Mouse (Mus musculus): ENCODE measurements around the gene Wdr46. TPM values are rescaled to one million over a fixed set of nuclear protein-coding genes. Genes with fewer than 3 reads are reported as not detected.

Wdr46 gene
- polyA plus RNA-seq, 1 experiment from 2014 or later, result 26.8 TPM

DNA sequence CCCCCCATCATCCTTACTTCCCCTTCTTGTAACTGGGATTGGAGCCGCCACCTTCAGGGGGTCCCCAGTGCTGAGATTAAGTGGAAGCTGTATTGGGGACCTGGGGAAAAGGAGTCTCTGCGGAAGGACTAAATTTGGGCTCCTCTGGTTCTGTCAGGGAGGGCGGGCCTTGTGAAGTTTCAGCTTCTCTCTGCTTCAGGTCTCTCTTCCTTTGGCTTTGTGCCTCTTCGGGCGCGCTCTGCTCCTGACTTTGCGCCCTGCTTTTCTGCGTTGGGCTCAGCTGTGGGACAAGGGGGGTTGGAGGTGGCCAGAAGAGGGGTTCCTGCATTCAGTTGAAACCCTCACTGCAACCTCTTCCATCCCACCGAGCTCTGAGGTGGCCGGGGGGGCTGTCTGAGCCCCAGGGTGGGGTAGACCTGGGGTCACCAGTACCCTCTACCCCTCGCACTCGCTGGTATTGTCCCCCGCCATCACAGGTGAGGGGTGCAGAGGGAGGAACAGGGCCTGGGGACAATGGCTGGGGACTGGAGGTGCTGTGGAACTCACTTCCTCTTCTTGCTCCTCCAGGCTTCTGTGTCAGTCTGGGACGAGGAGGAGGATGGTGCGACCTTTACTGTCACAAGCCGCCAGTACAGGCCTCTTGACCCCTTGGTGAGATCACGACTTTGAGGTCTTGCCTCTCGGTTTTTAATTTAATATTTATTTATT, 9.1 kb upstream of the Wdr46 start:
- H3K27ac ChIP-seq (ENCODE audit: low read depth, low read length), result no peak overlapping the region
- WGBS, result 35% methylated on average over 18 of the region's 18 CpGs
- no peak for ATAC-seq (ENCODE audit: low FRiP score)
- peak overlapping the region; percentile 90 for H3K4me2 ChIP-seq (replicated peaks; ENCODE audit: low read depth, low read length)
- H3K9ac ChIP-seq (ENCODE audit: low read depth, low read length), result peak overlapping the region; percentile 82
- H3K4me3 ChIP-seq (ENCODE audit: low read depth, low read length), result peak overlapping the region; percentile 76
- H3K9me3 ChIP-seq (ENCODE audit: control insufficient read depth, low read length), result no peaks in the 10 kb centered on the region
- 0 out of 2 replicates have a peak, but pooled peaks cover 6% of the 10 kb centered on the region for H3K36me3 ChIP-seq (ENCODE audit: control insufficient read depth, insufficient read depth, low read length)
- no peak for DNase-seq (ENCODE audit: low spot score)
- H3K4me1 ChIP-seq (replicated peaks; ENCODE audit: control insufficient read depth, insufficient read depth, low read length), result no peaks in the 10 kb centered on the region
- H3K27me3 ChIP-seq (ENCODE audit: control insufficient read depth, insufficient read depth, low read length), result no peaks in the 10 kb centered on the region

DNA sequence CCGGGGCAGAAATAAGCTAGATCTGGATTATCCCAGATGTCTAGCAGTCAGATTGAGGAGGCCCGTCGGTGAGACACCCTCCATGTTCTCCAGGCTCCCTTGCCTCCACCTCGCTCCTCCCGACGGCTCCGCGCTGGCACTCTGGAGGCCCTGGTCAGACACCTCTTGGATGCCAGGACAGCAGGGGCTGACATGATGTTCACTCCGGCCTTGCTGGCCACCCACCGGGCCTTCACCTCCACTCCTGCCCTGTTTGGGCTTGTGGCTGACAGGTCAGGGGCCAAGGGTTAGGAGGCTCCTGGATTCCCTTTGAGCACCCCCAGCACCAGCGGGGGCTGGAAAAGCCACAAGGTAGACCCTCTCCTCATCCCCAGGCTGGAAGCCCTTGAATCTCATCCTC, 8.5 kb upstream of the Wdr46 start:
- ATAC-seq (ENCODE audit: low FRiP score) (no peak), DNase-seq (ENCODE audit: low spot score) (no peak)
- no peaks in the 10 kb centered on the region for H3K4me1 ChIP-seq (replicated peaks; ENCODE audit: control insufficient read depth, insufficient read depth, low read length)
- no peaks in the 10 kb centered on the region for H3K9me3 ChIP-seq (ENCODE audit: control insufficient read depth, low read length)
- 0 out of 2 replicates have a peak, but pooled peaks cover 6% of the 10 kb centered on the region for H3K36me3 ChIP-seq (ENCODE audit: control insufficient read depth, insufficient read depth, low read length)
- H3K4me3 ChIP-seq (ENCODE audit: low read depth, low read length), result no peak overlapping the region
- H3K27ac ChIP-seq (ENCODE audit: low read depth, low read length), result no peak overlapping the region
- no peaks in the 10 kb centered on the region for H3K27me3 ChIP-seq (ENCODE audit: control insufficient read depth, insufficient read depth, low read length)
- 92% methylated on average over 11 of the region's 11 CpGs for WGBS
- no peak overlapping the region for H3K4me2 ChIP-seq (replicated peaks; ENCODE audit: low read depth, low read length)
- H3K9ac ChIP-seq (ENCODE audit: low read depth, low read length), result no peak overlapping the region

DNA sequence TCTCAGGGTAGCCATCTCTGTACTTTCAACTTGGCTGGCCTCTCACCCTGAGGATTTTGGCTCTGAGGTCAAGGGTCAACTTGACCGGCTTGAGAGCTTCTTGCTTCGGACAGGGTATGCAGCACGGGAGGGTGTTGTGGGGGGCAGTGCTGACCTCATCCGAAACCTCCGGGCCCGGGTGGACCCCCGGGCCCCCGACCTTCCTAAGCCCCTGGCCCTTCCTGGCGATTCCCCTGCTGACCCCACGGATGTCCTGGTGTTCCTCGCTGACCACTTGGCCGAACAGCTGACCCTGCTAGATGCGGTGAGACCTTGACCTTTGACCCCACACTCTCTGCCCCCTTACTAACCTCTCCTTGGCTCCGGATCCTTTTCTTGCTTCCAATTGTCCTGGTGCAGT, 8.0 kb upstream of the Wdr46 start:
- H3K9ac ChIP-seq (ENCODE audit: low read depth, low read length), result no peak overlapping the region
- H3K4me2 ChIP-seq (replicated peaks; ENCODE audit: low read depth, low read length), result no peak overlapping the region
- no peaks in the 10 kb centered on the region for H3K9me3 ChIP-seq (ENCODE audit: control insufficient read depth, low read length)
- no peak overlapping the region for H3K4me3 ChIP-seq (ENCODE audit: low read depth, low read length)
- no peaks in the 10 kb centered on the region for H3K27me3 ChIP-seq (ENCODE audit: control insufficient read depth, insufficient read depth, low read length)
- WGBS, result 85% methylated on average over 14 of the region's 14 CpGs
- DNase-seq (ENCODE audit: low spot score), result no peak
- no peak for ATAC-seq (ENCODE audit: low FRiP score)
- H3K4me1 ChIP-seq (replicated peaks; ENCODE audit: control insufficient read depth, insufficient read depth, low read length), result no peaks in the 10 kb centered on the region
- H3K36me3 ChIP-seq (ENCODE audit: control insufficient read depth, insufficient read depth, low read length), result 0 out of 2 replicates have a peak, but pooled peaks cover 9% of the 10 kb centered on the region
- no peak overlapping the region for H3K27ac ChIP-seq (ENCODE audit: low read depth, low read length)

- WGBS, result 94% methylated on average over 15 of the region's 15 CpGs
- 0 out of 2 replicates have a peak, but pooled peaks cover 9% of the 10 kb centered on the region for H3K36me3 ChIP-seq (ENCODE audit: control insufficient read depth, insufficient read depth, low read length)
Measured at GRCm38 (mm10) chr17:33932970-33933369, 7.5 kb upstream of the Wdr46 start.

GRCm38 (mm10) chr17:33935422-33936055, 4.9 kb upstream of the Wdr46 start:
- Histone ChIP-seq H3K36me3 (ENCODE audit: control insufficient read depth, insufficient read depth, low read length) (0 out of 2 replicates have a peak, but pooled peaks cover 9% of the 10 kb centered on the region), H3K27ac (ENCODE audit: low read depth, low read length) (no peak overlapping the region), H3K9ac (ENCODE audit: low read depth, low read length) (no peak overlapping the region), H3K4me2 (replicated peaks; ENCODE audit: low read depth, low read length) (no peak overlapping the region), H3K4me3 (ENCODE audit: low read depth, low read length) (no peak overlapping the region), H3K9me3 (ENCODE audit: control insufficient read depth, low read length) (no peaks in the 10 kb centered on the region), H3K27me3 (ENCODE audit: control insufficient read depth, insufficient read depth, low read length) (no peaks in the 10 kb centered on the region), H3K4me1 (replicated peaks; ENCODE audit: control insufficient read depth, insufficient read depth, low read length) (peaks cover 8% of the 10 kb centered on the region)
- WGBS, result 86% methylated on average over 21 of the region's 21 CpGs
- no peak for ATAC-seq (ENCODE audit: low FRiP score)
- DNase-seq (ENCODE audit: low spot score), result no peak

More at GRCm38 (mm10) chr17:33932970-33933369, 7.5 kb upstream of the Wdr46 start:
- no peaks in the 10 kb centered on the region for H3K9me3 ChIP-seq (ENCODE audit: control insufficient read depth, low read length)
- no peak overlapping the region for H3K9ac ChIP-seq (ENCODE audit: low read depth, low read length)
- H3K4me3 ChIP-seq (ENCODE audit: low read depth, low read length), result no peak overlapping the region
- H3K4me2 ChIP-seq (replicated peaks; ENCODE audit: low read depth, low read length), result no peak overlapping the region
- DNase-seq (ENCODE audit: low spot score) (no peak), ATAC-seq (ENCODE audit: low FRiP score) (no peak)
- no peaks in the 10 kb centered on the region for H3K27me3 ChIP-seq (ENCODE audit: control insufficient read depth, insufficient read depth, low read length)
- no peaks in the 10 kb centered on the region for H3K4me1 ChIP-seq (replicated peaks; ENCODE audit: control insufficient read depth, insufficient read depth, low read length)
- H3K27ac ChIP-seq (ENCODE audit: low read depth, low read length), result no peak overlapping the region

DNA sequence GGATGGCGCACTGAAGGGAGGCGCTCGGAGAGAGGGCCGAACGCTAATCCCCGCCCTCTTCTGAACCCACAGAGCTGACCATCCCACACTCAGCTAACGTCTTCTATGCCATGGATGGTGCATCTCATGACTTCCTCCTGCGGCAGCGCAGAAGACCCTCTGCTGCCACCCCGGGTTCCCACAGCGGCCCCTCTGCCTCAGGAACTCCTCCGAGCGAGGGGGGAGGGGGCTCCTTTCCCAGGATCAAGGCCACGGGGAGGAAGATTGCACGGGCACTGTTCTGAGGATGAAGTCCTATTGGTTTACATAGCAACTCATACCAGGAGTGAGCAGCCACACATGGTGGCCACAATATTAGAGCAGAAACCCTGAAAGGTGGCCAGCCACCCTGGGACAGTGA, 3.5 kb upstream of the Wdr46 start:
- ATAC-seq (ENCODE audit: low FRiP score), result no peak
- H3K4me1 ChIP-seq (replicated peaks; ENCODE audit: control insufficient read depth, insufficient read depth, low read length), result peaks cover 13% of the 10 kb centered on the region
- no peak overlapping the region for H3K27ac ChIP-seq (ENCODE audit: low read depth, low read length)
- 0 out of 2 replicates have a peak, but pooled peaks cover 9% of the 10 kb centered on the region for H3K36me3 ChIP-seq (ENCODE audit: control insufficient read depth, insufficient read depth, low read length)
- no peak for DNase-seq (ENCODE audit: low spot score)
- no peak overlapping the region for H3K4me2 ChIP-seq (replicated peaks; ENCODE audit: low read depth, low read length)
- WGBS, result 72% methylated on average over 15 of the region's 15 CpGs
- H3K9ac ChIP-seq (ENCODE audit: low read depth, low read length), result no peak overlapping the region
- no peak overlapping the region for H3K4me3 ChIP-seq (ENCODE audit: low read depth, low read length)
- H3K9me3 ChIP-seq (ENCODE audit: control insufficient read depth, low read length), result no peaks in the 10 kb centered on the region
- H3K27me3 ChIP-seq (ENCODE audit: control insufficient read depth, insufficient read depth, low read length), result no peaks in the 10 kb centered on the region

DNA sequence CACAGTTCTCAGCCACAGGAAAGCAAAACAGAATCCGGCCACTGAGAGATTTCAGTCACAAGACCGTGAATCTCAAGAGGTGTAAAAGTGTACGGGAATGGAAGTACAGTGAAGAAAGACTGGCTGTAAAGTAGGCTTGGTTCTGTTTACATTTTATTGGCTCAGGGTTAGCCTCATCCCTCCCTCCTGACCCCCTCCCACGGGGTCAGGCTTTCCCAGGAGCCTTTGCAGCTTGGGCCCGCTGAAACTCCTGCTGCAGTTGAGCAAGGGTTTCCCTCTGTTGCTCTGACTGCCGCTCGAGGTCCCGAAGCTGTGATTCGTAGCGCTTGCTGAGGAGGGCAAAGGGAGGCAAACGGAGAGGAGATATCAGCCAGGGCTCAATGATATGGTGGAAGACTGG, 1.7 kb upstream of the Wdr46 start:
- peaks cover 13% of the 10 kb centered on the region for H3K4me1 ChIP-seq (replicated peaks; ENCODE audit: control insufficient read depth, insufficient read depth, low read length)
- H3K27me3 ChIP-seq (ENCODE audit: control insufficient read depth, insufficient read depth, low read length), result no peaks in the 10 kb centered on the region
- no peak overlapping the region for H3K27ac ChIP-seq (ENCODE audit: low read depth, low read length)
- H3K4me2 ChIP-seq (replicated peaks; ENCODE audit: low read depth, low read length), result no peak overlapping the region
- peak overlapping the region; percentile 91; the same call in 1 of the 2 replicates for H3K4me3 ChIP-seq (ENCODE audit: low read depth, low read length)
- DNase-seq (ENCODE audit: low spot score) (no peak), ATAC-seq (ENCODE audit: low FRiP score) (no peak)
- no peaks in the 10 kb centered on the region for H3K9me3 ChIP-seq (ENCODE audit: control insufficient read depth, low read length)
- no peak overlapping the region for H3K9ac ChIP-seq (ENCODE audit: low read depth, low read length)
- 84% methylated on average over 11 of the region's 11 CpGs for WGBS
- 0 out of 2 replicates have a peak, but pooled peaks cover 3% of the 10 kb centered on the region for H3K36me3 ChIP-seq (ENCODE audit: control insufficient read depth, insufficient read depth, low read length)

DNA sequence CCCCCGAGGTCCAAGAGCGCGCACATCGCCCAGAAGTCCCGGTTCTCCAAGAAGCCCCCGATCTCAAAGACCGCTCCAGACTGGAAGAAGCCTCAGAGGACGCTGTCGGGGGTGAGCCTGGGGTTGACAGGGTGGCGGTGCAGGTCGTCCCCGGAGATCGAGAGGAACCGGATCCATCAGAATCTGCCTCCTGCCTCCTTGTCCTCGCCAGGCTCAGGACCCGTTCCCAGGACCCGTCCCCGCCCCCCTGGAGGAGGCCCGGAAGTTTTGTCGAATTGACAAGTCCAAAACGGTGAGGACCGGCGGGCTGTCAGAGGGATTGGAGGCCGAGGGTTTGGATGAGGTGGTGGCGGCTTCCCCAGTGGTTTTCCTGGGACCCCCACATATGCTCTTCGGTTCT, 521 bp downstream of the Wdr46 start:
- ATAC-seq (ENCODE audit: low FRiP score), result peak; percentile 30
- H3K36me3 ChIP-seq (ENCODE audit: control insufficient read depth, insufficient read depth, low read length), result peaks cover 8% of the 10 kb centered on the region; the same call in 1 of the 2 replicates

More for the DNA sequence above, 521 bp downstream of the Wdr46 start:
- under 1% methylated on average over 26 of the region's 26 CpGs for WGBS
- Histone ChIP-seq H3K27me3 (ENCODE audit: control insufficient read depth, insufficient read depth, low read length) (no peaks in the 10 kb centered on the region), H3K9me3 (ENCODE audit: control insufficient read depth, low read length) (no peaks in the 10 kb centered on the region), H3K4me2 (replicated peaks; ENCODE audit: low read depth, low read length) (peak overlapping the region; percentile 94), H3K4me3 (ENCODE audit: low read depth, low read length) (peak overlapping the region; percentile 91), H3K9ac (ENCODE audit: low read depth, low read length) (peak overlapping the region; percentile 84), H3K27ac (ENCODE audit: low read depth, low read length) (no peak overlapping the region), H3K4me1 (replicated peaks; ENCODE audit: control insufficient read depth, insufficient read depth, low read length) (peaks cover 13% of the 10 kb centered on the region)
- no peak for DNase-seq (ENCODE audit: low spot score)
